Mouse (Mus musculus) granulocyte monocyte progenitor cell, adult 5-6 weeks (primary cell): ENCODE data around the gene Stxbp1. TPM values are rescaled to one million over a fixed set of nuclear protein-coding genes. Genes with fewer than 3 reads are reported as not detected.

Source experiments
- ATAC-seq: replicated peaks from 2 replicates; pipeline ENCODE4 v1.8.0; 2016; ENCODE audit warnings: mild to moderate bottlenecking, moderate TSS enrichment, inconsistent platforms; ENCODE audit not compliant: poor library complexity, severe bottlenecking
- total RNA-seq, 2 experiments: library from RNA; stranded (forward) in 1 of 2; stranded (reverse) in 1 of 2; fragments of 200-712, 200-1000 nt in 1 of 2; fragments of >200 nt in 1 of 2; fragmentation: Nextera tagmentation in 1 of 2; gene quantifications; 2 replicates each; pipeline ENCODE4 v1.2.3; 2014 to 2017

The Stxbp1 gene
- total RNA-seq, 2 experiments from 2014 or later: 1.3 to 3.5 TPM

DNA sequence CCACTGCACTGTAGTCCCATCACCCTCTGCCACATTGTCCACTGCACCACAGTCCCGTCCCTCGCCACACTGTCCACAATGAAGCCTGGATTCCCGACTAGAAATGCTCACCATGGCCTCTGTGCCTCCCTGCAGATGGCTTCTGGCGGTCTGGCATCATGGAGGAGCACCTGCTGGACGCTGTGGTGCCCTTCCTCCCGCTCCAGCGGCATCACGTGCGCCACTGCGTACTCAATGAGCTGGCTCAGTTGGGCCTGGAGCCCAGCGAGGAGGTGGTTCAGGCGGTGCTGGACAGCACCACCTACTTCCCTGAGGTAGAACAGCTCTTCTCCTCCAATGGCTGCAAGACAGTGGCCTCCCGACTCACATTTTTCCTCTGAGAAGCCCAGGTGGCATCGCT, 85.7 kb downstream of the Stxbp1 start:
- no peak for ATAC-seq

DNA sequence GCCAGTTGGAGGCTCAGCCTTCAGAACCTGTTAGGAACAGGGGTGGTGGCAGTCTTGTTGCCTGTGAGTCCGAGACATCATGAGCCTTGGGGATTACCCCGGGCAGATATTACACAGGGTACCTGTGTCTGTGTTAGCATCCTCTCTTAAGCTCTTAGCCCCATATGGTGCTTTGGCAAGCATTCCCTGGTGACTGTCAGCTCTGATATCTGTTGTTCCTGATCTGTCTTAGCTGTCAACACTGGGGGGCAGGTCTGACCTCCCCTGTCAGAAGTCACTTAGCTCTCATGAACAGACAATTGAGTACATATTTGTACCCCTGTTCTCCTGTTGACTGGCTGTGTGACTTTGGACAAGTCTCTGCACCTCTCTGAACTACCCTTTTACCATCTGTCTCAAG, 88.0 kb downstream of the Stxbp1 start:
- ATAC-seq: no peak

DNA sequence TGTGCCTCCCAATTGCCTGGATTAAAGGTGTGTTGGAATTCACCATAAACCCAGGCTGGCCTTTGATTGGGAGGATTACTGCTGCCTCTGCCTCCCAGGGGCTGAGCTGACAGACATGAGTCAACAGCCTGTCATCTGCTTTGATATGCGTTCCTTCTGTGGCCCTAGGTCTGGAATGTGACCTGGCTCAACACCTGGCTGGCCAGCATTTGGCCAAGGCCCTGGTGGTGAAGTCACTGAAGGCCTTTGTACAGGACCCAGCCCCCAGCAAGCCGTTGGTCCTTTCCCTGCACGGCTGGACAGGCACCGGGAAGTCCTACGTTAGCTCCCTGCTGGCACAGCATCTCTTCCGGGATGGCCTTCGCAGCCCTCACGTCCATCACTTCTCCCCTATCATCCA, 88.5 kb downstream of the Stxbp1 start:
- ATAC-seq: no peak

DNA sequence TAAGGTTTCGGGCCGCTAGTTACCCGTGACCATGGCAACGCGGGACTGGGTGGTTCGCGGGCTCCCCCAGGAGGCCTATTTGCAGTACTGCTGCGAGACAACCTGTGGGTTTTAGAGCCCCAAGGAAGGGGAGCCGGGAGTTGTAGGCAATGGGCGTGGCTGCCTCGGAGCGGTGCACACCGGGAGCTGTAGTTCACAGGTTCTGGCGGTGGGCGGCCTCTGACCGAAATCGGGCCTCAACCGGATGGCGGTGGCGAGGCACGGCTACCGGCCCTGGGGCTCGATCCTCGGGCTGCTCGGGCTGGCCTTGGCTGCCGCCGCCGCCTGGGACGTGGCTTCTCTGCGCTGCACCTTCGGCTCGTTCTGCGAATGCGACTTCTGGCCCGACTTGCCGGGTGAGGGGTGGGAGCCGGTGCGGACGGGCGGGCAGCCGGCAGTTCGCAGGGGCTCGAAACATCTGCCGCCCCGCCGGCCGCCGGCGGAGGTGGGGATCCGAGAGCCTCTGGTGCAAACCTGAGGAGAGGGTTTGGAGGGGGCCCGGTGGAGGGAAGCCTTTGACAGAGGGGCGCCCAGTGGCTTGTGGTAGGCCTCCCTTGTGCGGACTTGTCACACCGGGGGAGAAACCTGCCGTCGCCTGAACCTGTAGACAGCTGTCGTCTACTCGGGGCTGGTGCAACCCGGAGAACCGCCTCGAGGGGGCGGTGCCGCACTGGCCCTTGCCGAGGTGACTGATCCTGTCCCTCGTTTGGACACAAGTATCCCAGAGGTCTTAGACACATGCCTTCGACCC, 89.8 kb downstream of the Stxbp1 start, which contains the start of gene Tor2a:
Tor2a (plus strand) TSS at position 179 of the 790 bp plus-strand sequence.
- ATAC-seq: peak; percentile 99

DNA sequence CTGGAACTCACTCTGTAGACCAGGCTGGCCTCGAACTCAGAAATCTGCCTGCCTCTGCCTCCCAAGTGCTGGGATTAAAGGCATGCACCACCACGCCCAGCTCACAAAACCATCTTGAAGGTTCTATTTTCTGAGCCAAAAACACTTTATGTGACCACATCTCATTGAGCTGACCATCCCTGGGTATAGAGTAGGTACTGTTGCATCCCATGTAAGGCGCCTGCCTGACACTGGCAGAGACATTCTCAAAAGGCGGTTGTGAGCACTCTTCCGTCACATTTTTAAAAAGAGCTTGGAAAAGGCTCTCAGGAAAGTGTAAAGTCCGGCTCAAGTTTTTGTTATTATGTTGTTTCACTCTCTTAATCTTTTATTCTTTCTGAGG, 90.4 kb downstream of the Stxbp1 start:
- ATAC-seq: no peak; the same call in 1 of the 2 replicates

DNA sequence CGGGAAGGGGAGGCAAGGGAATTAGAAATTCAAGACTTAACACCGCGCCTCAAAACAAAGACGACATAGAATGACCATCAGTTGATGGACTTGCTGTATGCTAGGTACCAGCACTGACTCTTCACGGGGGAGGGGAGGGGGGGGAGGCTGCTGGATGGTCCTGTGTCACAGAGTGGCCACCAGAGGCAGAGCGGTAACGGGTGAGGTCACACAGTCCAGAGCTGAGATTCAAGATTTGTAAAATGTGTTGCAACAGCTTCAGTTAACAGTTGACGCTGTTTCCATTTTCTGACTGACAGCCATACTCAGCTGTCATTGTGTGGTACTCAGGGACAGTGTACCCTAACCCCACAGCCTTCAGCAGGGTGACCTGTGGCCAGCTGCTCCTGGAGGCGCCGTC, 94.9 kb downstream of the Stxbp1 start:
- 0 out of 2 replicates have a peak, but pooled peaks have one; percentile 5 for ATAC-seq

DNA sequence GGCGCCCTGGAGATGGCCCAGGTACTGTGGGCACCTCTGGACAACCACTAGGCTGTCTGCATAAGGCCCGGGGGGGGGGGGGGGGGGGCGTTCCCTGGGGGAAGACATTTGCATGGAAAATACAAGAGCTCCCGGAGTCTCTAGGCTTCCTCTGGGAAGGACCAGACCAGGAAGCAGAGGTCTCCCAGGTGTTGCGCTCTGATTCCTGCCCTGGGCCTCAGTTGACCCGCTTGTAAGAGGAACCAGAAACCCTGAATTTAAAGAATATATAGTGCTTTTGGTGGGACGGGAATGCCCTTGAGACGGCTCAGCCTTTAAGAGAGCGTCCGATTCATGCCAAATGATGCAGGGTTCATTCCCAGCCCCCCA, 95.4 kb downstream of the Stxbp1 start:
- no peak for ATAC-seq

DNA sequence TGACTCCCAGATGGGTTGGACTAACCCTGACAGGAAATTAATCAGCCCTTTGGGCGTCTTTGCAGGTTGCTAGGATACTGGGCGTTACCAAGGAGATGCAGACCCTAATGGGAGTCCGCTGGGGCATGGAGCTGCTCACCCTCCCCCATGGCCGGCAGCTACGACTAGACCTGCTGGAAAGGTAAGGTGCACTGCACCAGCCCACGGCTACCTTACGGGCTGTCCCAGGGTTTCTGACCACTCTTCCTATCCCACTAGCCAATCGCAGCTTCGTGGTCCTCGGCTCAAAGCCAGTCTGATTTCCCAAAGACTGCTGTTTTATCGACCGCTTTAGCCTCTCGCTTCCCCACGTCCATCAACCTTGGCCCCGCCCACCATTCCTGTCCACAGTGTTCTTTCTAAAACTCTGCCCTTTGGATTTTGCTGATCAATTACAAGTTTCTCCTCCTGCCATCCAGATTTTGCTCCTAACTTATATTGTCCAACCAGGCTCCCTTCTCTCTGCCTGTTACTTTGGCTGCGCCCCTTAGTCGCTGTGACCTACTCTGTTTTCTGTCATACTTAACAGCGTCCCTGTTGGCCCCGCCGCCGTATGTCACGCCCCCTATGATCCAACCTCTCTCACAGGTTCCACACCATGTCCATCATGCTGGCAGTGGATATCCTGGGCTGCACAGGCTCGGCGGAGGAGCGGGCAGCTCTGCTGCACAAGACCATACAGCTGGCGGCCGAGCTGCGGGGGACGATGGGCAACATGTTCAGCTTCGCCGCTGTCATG, 96.0 kb downstream of the Stxbp1 start:
- no peak for ATAC-seq

DNA sequence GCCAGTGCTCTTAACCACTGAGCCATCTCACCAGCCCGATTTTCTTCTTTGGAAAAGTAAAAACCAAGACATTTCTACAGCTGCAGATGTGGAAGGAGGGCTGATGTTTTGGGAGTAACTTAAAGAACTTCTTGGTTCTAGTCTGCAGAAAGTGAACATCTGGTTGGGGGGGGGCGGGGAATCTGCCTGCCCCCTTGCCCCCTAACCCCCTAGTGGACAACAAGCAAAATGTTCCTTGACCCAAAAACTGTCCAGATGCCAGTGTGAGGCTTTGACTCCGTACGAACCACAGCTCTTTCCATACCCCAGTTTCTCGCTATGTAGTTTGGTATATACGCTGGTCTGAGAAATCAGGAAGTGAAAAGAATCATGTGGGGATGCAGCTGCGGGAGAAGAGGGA, 96.8 kb downstream of the Stxbp1 start:
- 0 out of 2 replicates have a peak, but pooled peaks have one; percentile 42 for ATAC-seq

DNA sequence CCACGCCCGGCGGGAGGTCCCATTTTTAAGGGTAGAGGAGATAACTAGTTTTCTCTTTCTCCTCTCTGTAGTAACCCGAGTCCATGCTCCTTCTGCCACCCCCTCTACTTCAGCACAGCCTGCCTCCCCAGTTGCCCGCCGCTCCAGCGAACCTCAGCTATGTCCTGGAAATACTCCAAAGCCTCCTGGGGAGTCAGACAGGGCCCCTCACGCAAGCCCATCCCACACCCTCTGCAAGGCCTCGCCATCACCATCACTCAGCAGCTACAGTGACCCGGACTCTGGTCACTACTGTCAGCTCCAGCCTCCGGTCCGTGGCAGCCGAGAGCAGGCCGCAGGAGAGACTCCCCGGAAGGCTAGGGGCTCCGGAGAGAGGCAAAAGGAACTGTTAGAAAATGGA, 98.0 kb downstream of the Stxbp1 start:
- no peak for ATAC-seq

DNA sequence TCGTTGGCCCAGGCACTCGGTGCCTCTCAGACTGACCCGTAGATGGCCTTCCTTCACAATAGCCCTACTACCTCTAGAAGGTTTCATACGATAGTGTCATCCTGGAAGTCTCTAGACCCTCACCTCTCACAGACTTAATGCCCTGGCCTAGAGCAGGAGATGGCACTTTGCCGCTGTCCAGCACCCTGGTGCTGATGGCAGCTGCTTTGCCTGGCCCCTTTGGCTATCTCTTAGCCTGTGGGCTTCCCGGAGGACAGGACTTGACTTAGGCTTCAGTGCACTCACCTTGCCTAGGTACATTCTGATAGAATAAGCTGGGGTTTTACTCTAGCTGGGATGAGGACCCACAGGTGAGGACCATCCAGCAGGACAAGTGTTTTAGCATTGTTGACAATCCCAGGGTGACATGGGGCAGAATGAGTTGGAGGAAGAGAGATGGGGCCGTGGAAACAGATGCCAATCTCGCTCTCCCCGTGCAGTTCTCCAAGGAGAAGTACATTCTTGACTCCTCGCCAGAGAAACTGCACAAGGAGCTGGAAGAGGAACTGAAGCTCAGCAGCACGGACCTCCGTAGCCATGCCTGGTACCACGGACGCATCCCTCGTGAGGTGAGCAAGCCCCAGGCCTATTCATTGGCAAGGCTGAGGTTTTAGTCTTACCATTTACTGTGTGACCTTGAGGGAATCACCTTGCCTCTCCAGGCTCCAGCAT, 102.6 kb downstream of the Stxbp1 start:
- peak; percentile 53; the same call in 1 of the 2 replicates for ATAC-seq

DNA sequence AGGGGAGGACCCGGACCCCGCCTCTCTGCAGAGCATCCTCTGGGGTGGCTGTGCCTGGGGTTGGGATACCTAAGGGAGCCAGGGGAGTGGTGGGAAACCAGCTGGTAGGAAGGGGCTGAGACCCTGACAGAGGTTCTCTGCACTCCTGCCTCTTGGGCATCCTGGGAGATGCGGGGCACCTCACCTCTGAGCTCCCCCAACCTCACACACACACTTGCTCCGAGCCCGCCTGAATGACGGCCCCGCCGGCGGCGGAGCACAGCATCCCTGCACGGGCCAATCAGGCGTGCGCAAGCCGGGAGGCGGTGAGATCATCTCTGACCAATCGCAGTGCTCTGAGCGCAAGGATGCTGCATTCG, 104.9 kb downstream of the Stxbp1 start:
- no peak for ATAC-seq

DNA sequence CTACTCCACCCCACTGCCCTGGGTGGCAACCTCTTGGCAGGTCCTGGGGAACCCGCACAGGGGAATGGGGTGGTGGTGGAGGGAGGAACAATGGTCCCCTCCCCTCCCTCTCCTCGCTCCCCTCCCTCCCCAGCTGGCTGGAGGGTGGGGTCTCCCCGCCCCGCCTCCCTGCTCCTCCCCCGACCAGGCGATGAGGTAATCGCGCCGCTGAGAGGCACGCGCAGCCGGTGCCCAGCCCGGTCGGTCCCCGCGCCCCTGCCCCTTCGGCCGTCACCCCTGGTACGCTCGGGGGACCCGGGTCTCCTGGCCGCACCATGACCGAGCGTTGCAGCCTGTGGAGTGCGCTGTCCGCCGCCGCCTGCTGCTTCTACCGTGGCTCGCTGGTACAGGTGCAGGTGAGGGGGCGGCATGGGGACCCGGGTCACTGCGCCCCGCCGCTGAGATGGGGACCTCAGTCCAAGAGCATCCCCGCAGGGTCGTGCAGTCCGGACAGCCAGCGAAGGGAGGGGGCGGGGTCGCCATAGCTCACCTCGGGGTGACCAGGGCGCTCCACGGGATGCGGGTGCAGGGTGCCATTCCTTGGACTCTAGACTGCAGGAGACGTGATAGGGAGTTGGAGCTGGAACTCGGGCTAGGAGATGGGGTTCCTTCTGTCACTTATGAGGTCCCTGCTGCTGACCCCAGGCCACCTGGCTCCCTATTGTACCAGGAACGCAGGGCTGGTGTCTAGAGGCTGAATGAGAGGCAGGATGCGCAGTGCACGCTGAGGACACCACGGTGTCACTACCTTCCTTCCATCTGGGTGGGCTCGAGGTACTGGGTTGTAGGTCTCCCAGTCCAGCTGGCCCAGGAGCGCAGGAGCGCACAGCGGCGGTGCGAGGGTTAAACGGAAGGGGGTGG, 105.5 kb downstream of the Stxbp1 start:
- ATAC-seq: no peak

DNA sequence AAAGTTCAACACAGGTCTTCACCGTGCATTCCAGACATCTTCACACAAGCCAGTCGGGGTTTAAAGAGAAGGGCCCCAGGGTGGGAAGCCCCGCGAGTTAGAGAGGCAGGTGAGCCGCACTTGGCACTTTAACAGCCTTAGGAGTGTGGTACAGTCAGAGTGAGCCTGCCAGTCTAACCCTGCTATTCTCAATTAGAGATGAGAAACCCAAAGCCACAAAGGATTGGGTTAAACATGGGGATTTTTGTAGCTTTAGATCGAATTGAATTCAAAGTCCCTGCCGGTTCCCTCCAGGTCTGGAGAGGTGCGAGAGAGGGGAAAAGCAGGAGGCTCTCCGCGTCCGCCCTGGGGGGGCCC, 106.2 kb downstream of the Stxbp1 start, which contains the start of gene 6330409D20Rik:
6330409D20Rik (minus strand) TSS at position 101 of the 357 bp plus-strand sequence.
- no peak for ATAC-seq

DNA sequence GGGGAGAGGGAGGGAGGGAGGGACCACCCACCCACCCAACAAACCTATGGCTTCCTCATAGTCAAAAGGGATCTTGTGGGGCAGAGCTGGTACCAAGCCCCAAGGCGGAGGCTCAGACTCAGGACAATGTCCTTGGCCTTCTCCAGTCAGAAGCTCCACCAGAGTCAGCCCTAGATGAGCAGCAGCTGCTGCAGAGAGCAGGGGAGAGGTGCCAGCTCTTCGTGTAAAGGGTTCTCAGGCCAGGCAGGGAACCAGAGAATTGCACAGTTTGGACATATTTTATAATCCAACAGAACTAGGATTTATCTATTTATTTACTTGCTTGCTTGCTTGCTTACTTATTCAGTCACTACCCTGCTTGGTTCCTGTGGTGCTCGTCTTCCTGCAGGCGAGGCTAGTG, 107.7 kb downstream of the Stxbp1 start:
- ATAC-seq: no peak

Other genes starting within 250 kb of the Stxbp1 start
- 16.2 and 19.0 TPM in 2 replicates for gene St6galnac6, start 247.5 kb downstream of the Stxbp1 start, total RNA-seq (2014; fragmentation: Nextera tagmentation)
- gene St6galnac6, start 247.5 kb downstream of the Stxbp1 start, total RNA-seq (2017): 11.3 and 14.2 TPM in 2 replicates
- 3.4 TPM in 1 of 2 replicates, not detected in the other for gene Ak1, start 225.5 kb downstream of the Stxbp1 start, total RNA-seq (2014; fragmentation: Nextera tagmentation)
- 0.78 and 3.3 TPM in 2 replicates for gene Ak1, start 225.5 kb downstream of the Stxbp1 start, total RNA-seq (2017)
- 11.0 and 28.9 TPM in 2 replicates for gene Eng, start 200.7 kb downstream of the Stxbp1 start, total RNA-seq (2014; fragmentation: Nextera tagmentation)
- gene Eng, start 200.7 kb downstream of the Stxbp1 start, total RNA-seq (2017): 4.0 and 6.0 TPM in 2 replicates
- 24.2 and 34.0 TPM in 2 replicates for gene Fpgs, start 143.1 kb downstream of the Stxbp1 start, total RNA-seq (2014; fragmentation: Nextera tagmentation)
- 19.0 and 20.7 TPM in 2 replicates for gene Fpgs, start 143.1 kb downstream of the Stxbp1 start, total RNA-seq (2017)
- gene Cdk9, start 134.2 kb downstream of the Stxbp1 start, total RNA-seq (2014; fragmentation: Nextera tagmentation): 89.5 and 102 TPM in 2 replicates
- gene Cdk9, start 134.2 kb downstream of the Stxbp1 start, total RNA-seq (2017): 44.8 and 54.3 TPM in 2 replicates
- 14.3 and 17.6 TPM in 2 replicates for gene Sh2d3c, start 126.2 kb downstream of the Stxbp1 start, total RNA-seq (2014; fragmentation: Nextera tagmentation)
- gene Sh2d3c, start 126.2 kb downstream of the Stxbp1 start, total RNA-seq (2017): 11.2 and 12.7 TPM in 2 replicates
- not detected in 2 replicates for gene 6330409D20Rik, start 106.2 kb downstream of the Stxbp1 start, total RNA-seq (2014; fragmentation: Nextera tagmentation)
- gene 6330409D20Rik, start 106.2 kb downstream of the Stxbp1 start, total RNA-seq (2017): not detected in 2 replicates
- gene Tor2a, start 90.0 kb downstream of the Stxbp1 start, total RNA-seq (2014; fragmentation: Nextera tagmentation): 15.4 and 33.4 TPM in 2 replicates
- 19.0 and 28.7 TPM in 2 replicates for gene Tor2a, start 90.0 kb downstream of the Stxbp1 start, total RNA-seq (2017)
- gene Ttc16, start 71.6 kb downstream of the Stxbp1 start, total RNA-seq (2014; fragmentation: Nextera tagmentation): 0.15 TPM in 1 of 2 replicates, not detected in the other
- gene Ttc16, start 71.6 kb downstream of the Stxbp1 start, total RNA-seq (2017): 0.09 and 0.26 TPM in 2 replicates
- gene Ptrh1, start 71.5 kb downstream of the Stxbp1 start, total RNA-seq (2014; fragmentation: Nextera tagmentation): 3.5 and 4.7 TPM in 2 replicates
- 2.9 and 3.0 TPM in 2 replicates for gene Ptrh1, start 71.5 kb downstream of the Stxbp1 start, total RNA-seq (2017)
- gene Cfap157, start 62.8 kb downstream of the Stxbp1 start, total RNA-seq (2014; fragmentation: Nextera tagmentation): not detected in 2 replicates
- not detected in 2 replicates for gene Cfap157, start 62.8 kb downstream of the Stxbp1 start, total RNA-seq (2017)
- gene Fam129b, start 28.9 kb upstream of the Stxbp1 start, total RNA-seq (2014; fragmentation: Nextera tagmentation): 7.9 and 20.5 TPM in 2 replicates
- gene Fam129b, start 28.9 kb upstream of the Stxbp1 start, total RNA-seq (2017): 6.2 and 9.6 TPM in 2 replicates
- gene Rpl12, start 114.3 kb upstream of the Stxbp1 start, total RNA-seq (2014; fragmentation: Nextera tagmentation): 3,079 and 3,298 TPM in 2 replicates
- 2,139 and 2,991 TPM in 2 replicates for gene Rpl12, start 114.3 kb upstream of the Stxbp1 start, total RNA-seq (2017)
- 9.6 and 14.7 TPM in 2 replicates for gene Lrsam1, start 114.4 kb upstream of the Stxbp1 start, total RNA-seq (2014; fragmentation: Nextera tagmentation)
- 2.8 and 3.2 TPM in 2 replicates for gene Lrsam1, start 114.4 kb upstream of the Stxbp1 start, total RNA-seq (2017)
- gene Slc2a8, start 134.8 kb upstream of the Stxbp1 start, total RNA-seq (2014; fragmentation: Nextera tagmentation): 4.0 and 4.8 TPM in 2 replicates
- gene Slc2a8, start 134.8 kb upstream of the Stxbp1 start, total RNA-seq (2017): 3.7 and 5.8 TPM in 2 replicates